Comparison of ENCODE assay signal across 8 mouse cellular contexts in genomic region chr3:88148776-88149509, GRCm38 (mm10). TPM values are rescaled to one million over a fixed set of nuclear protein-coding genes. Genes with fewer than 3 reads are reported as not detected.
A peak's percentile ranks its signal among the peaks of the same experiment; 100 is the strongest.
DNase-seq lines count a peak whose midpoint lies in the region; ATAC-seq and TF ChIP-seq lines count a peak whose summit lies in the region.

No protein-coding gene starts in this region.

- 27% methylated on average over 4 of the region's 4 CpGs for WGBS in heart, embryonic 14.5 days
- 69% methylated on average over 4 of the region's 4 CpGs for WGBS in midbrain, embryonic 13.5 days

- no peak for DNase-seq in testis, postnatal 14 days (ENCODE audit: low spot score)
- peak; percentile 72 for DNase-seq in kidney, postnatal 10 days
- no peak for DNase-seq in thymus, postnatal 14 days
- DNase-seq in embryo, embryonic 11 days, result no peak

- TF ChIP-seq CTCF in testis, adult 2 months (IDR thresholded peaks at IDR 0.05; ENCODE audit: control insufficient read depth, insufficient read depth, insufficient replicate concordance, low read depth, low read length), result no peak

- H3K4me2 ChIP-seq in heart, embryonic 14.5 days (ENCODE audit: low read length), result peak overlapping the region; percentile 82
- H3K4me2 ChIP-seq in midbrain, embryonic 13.5 days (replicated peaks), result peak overlapping the region; percentile 33; the same call in 1 of the 2 replicates

- H3K27ac ChIP-seq in testis, adult 2 months (ENCODE audit: control insufficient read depth, insufficient read depth, low read depth, low read length), result peak overlapping the region; percentile 26; the same call in 1 of the 2 replicates
- peak overlapping the region; percentile 99 to 100 for H3K27ac ChIP-seq in heart, embryonic 14.5 days (replicated peaks in 1 of 2; ENCODE audit: control insufficient read depth in 1 of 2, insufficient read depth in 1 of 2, low read depth in 2 of 2, low read length in 2 of 2)
- peak overlapping the region; percentile 91; the same call in 1 of the 2 replicates for H3K27ac ChIP-seq in midbrain, embryonic 13.5 days

- no peak overlapping the region for H3K4me3 ChIP-seq in testis, adult 2 months (ENCODE audit: control insufficient read depth, low read depth, low read length)
- H3K4me3 ChIP-seq in heart, embryonic 14.5 days (ENCODE audit: control insufficient read depth in 1 of 2, insufficient read depth in 1 of 2, low read depth in 1 of 2, low read length in 2 of 2), result peak overlapping the region in 1 of 2 experiments; percentile 29; a peak in 2 of 4 replicates
- no peak overlapping the region for H3K4me3 ChIP-seq in midbrain, embryonic 13.5 days (replicated peaks)

- no peaks in the 10 kb centered on the region for H3K27me3 ChIP-seq in testis, adult 2 months (ENCODE audit: control insufficient read depth, insufficient read depth, low read length)
- no peaks in the 10 kb centered on the region for H3K27me3 ChIP-seq in heart, embryonic 14.5 days (ENCODE audit: control insufficient read depth, insufficient read depth, low read length)
- H3K27me3 ChIP-seq in midbrain, embryonic 13.5 days, result no peaks in the 10 kb centered on the region

- ATAC-seq in common myeloid progenitor, adult 5-6 weeks (replicated peaks; ENCODE audit: low read depth, poor library complexity, severe bottlenecking), result peak; percentile 17
- peak; percentile 36; the same call in 1 of the 2 replicates for ATAC-seq in heart, embryonic 14.5 days (ENCODE audit: insufficient number of reproducible peaks, insufficient read depth, low FRiP score, low read depth)
- ATAC-seq in midbrain, embryonic 13.5 days, result no peak

- no peaks in the 10 kb centered on the region for H3K9me3 ChIP-seq in heart, embryonic 14.5 days (ENCODE audit: control insufficient read depth, low read length)
- no peaks in the 10 kb centered on the region for H3K9me3 ChIP-seq in midbrain, embryonic 13.5 days

- no peak for TF ChIP-seq POLR2A in testis, adult 2 months (IDR thresholded peaks at IDR 0.05; ENCODE audit: control insufficient read depth, low read depth, low read length)

- no peaks in the 10 kb centered on the region for H3K36me3 ChIP-seq in testis, adult 2 months (ENCODE audit: control insufficient read depth, insufficient read depth, low read length)
- peaks cover 7% of the 10 kb centered on the region for H3K36me3 ChIP-seq in heart, embryonic 14.5 days (ENCODE audit: control insufficient read depth, insufficient read depth, low read length)
- H3K36me3 ChIP-seq in midbrain, embryonic 13.5 days, result no peaks in the 10 kb centered on the region

- H3K4me1 ChIP-seq in testis, adult 2 months (ENCODE audit: control insufficient read depth, insufficient read depth, low read length), result peaks cover 40% of the 10 kb centered on the region
- peaks cover 66 to 94% of the 10 kb centered on the region in 2 experiments for H3K4me1 ChIP-seq in heart, embryonic 14.5 days (ENCODE audit: control insufficient read depth in 2 of 2, insufficient read depth in 2 of 2, low read length in 2 of 2)
- peaks cover 98% of the 10 kb centered on the region for H3K4me1 ChIP-seq in midbrain, embryonic 13.5 days (replicated peaks)

- H3K9ac ChIP-seq in heart, embryonic 14.5 days (ENCODE audit: low read length), result peak overlapping the region; percentile 81
- H3K9ac ChIP-seq in midbrain, embryonic 13.5 days (replicated peaks), result no peak overlapping the region

RNA-seq across cellular contexts. Expression of gene Mef2d, which starts 6.8 kb away (rescaled TPM):
- polyA plus RNA-seq in testis, adult 2 months (2012; rRNA removed), result 16.0 and 17.6 TPM in 2 replicates
- 32.2 and 46.4 TPM in 2 replicates for total RNA-seq in common myeloid progenitor, adult 5-6 weeks (2017)
- 52.1 and 52.7 TPM in 2 replicates for polyA plus RNA-seq in heart, embryonic 14.5 days (2014; fragmentation: Nextera tagmentation; extraction: Ambion mirVana)
- 15.1 and 16.9 TPM in 2 replicates for polyA plus RNA-seq in midbrain, embryonic 13.5 days (2015; fragmentation: Nextera tagmentation; extraction: Ambion mirVana)

Comparison
In these comparisons a context has a peak if more than half of its experiments do, and no peak if none do; other contexts are left out.
1. H3K27ac ChIP-seq: peak in every context shown above with its lines; median percentile 100 in heart, embryonic 14.5 days; 91 in midbrain, embryonic 13.5 days; 26 in testis, adult 2 months.